Mouse (Mus musculus) stomach, postnatal 0 days (tissue): Measurements from ENCODE around the gene Tenm3.

ENCODE experiments used
- CTCF ChIP-seq: IDR thresholded peaks from 2 replicates; pipeline ENCODE4 v1.5.1; 2016; ENCODE audit warnings: antibody characterized with exemption, low read depth, mild to moderate bottlenecking, moderate library complexity
- EP300 ChIP-seq: optimal IDR thresholded peaks from 2 replicates; pipeline ENCODE3; 2016; ENCODE audit warnings: antibody characterized with exemption

GRCm38 (mm10) chr8:48880585-48880984 lies 36.8 kb upstream of the Tenm3 start:
- TF ChIP-seq CTCF = no peak
- no peak for TF ChIP-seq EP300
